Mouse (Mus musculus): ENCODE results near the gene Cdh4. TPM values are rescaled to one million over a fixed set of nuclear protein-coding genes. Genes with fewer than 3 reads are reported as not detected.

The Cdh4 gene
- total RNA-seq, 2 experiments from 2014 or later, result 0.79 to 0.89 TPM

DNA sequence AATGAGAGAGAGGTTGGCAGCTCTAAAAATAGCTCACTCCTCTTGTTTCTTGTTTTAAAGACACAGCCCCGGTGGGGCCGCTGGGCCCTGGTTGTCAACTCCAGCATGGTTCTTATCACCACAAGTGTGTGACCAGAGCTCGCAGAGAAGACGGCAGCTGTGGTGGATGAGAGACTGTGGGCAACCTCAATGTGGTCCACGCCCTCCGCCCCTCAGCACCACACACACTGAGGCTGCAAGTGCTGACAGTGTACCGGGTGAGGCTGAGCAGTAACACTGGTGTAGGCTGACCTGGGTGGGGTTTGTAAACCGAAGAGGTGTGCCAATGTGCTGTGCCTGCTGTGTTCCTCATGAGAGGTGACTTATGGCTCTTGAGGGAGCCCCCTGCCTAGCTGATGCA lies 327.7 kb downstream of the Cdh4 start:
- intact Hi-C loops (cut with DNase I), result no loop called here
- no peak for DNase-seq

DNA sequence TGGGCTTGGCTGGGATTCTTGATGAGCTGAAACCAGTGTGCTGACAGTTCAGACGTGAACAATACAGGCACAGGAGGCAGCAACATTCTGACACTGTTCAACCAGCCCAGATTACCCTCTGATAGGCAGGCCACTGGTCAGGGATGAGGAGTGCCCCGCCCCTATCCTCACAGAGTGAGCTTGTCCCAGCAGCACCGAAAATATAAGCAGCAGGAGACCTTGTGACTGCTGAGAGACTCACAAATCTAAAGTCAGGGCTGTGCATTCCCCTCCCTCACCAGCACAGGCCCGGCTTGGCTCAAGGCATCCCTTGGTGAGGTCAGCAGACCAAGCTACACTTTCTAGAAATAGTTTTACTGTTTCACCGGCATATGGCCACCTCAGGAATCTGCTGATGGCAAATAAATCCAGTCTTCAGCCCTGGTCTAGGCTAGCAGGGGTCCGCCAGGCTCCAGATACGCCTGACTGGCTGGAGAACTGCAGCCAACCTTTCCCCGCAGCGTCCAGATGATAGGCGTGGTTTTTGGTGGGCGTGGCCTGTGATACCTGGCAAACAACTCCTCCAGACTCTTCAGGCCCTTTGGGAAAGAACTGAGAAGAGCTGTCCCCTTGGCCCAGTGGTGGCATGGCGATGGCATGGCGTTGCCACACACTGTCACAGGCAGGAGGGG lies 332.3 kb downstream of the Cdh4 start:
- intact Hi-C loops (cut with DNase I), result no loop called here
- DNase-seq, result no peak

DNA sequence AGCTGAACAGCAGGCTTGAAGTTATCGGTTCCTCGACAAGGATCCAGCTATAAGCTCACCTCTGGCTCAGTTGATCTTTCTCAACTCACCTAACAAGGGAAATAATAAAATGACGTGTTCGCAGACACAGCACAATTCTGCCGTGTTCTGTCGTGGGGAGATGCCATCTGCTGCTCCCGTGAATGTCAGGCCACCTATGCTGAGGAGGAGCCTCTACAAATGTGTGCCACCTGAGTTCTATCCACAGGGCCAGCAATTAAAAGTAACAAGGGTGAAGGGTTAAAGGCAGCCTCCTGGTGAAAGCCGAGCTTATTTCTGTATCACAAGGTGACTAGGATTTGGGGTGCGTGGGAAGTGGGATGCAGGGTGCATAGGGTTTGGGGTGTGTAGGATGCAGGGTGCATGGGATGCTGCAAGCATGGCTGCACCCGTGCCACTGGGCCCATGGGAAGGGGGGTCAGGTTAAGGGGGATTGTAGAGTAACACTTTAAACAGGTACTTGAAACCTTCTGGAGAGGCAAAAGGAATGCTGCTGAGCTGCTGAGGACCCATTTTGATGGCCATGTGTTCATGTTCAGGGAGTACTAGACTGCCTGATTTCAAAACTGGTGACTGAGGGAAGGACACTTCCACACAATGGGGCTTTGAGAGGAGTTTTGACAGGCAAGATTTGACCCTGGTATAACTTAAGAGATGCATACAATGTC lies 333.9 kb downstream of the Cdh4 start:
- no peak for DNase-seq
- intact Hi-C loops (cut with DNase I), result no loop called here

DNA sequence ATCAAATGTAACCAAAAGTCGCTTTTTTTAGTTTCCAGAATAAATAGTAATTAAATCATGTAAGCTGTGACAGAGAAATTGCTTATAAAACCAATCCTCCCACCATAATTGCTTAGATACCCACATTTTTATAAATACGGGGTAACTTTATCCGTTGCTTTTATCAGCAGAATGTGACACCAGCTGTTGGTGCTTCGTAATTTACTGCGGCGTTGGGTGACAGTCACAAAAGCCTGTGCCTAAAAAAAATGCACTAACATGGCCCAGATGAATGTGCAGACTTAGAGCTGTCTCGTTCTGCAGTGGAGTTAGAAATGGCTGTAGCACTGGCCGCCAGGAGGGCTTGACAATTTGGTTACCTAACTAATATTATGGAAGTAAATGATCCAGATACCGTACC lies 337.0 kb downstream of the Cdh4 start:
- DNase-seq, result no peak
- intact Hi-C loops (cut with DNase I), result no loop called here

DNA sequence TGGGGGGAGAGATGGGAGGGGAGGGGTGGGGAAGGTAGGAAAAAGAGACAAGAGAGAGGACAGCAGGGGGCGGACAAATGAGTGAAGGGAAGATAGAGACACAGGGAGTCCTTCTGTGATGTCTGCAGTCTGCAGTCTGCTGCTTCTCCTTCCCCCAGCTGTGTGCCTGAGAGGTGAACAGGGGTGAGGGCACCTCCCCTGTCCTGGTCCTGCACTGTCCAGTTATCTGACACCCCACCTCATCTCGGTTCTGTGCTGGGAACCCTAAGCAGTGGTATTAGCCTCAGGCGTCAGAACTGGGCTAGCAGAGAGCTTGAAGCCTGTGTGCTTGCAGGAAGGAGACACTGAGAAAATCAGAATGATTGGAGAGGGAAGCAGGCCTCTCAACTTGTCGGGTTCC lies 338.7 kb downstream of the Cdh4 start:
- DNase-seq, result no peak
- intact Hi-C loops (cut with DNase I), result no loop called here

DNA sequence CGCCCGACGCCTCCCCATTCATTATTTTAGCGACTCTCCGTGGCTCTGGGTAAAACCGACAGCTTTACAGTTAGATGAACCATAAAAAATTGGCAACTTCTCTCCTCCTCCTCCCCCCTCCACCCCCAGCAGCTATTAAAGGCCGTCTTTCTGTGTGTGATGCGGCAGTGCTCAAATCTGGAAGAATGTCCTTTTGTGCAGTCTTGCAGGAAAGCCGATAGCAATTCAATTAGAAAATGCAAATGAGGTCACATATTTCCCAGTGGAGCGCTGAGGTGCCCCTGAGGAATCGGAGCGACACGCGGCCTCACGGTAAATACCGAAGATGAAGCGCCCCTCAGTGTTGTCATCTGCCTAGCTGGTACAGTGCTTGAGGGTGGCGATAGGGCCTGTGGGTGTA lies 345.0 kb downstream of the Cdh4 start:
- intact Hi-C loops (cut with DNase I), result no loop called here
- DNase-seq, result no peak

DNA sequence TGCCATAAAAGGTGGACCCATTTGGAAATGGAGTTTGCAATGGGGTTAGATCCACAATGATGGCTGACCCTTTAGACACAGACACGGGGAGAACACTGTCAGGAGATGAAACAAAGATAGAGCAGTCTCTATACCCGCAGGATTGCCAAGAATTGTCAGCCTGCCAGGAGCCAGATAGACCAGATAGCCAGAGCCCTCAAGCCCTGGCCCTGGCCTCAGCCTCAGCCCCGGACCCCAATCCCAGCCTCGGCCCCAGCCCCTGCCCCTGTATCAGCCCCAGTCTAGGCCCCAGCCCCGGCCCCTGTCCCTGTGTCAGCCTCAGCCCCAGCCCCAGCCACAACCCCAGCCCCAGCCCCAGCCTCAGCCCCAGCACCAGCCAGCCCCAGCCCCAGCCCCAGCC lies 345.6 kb downstream of the Cdh4 start:
- intact Hi-C loops (cut with DNase I), result no loop called here
- DNase-seq, result no peak

DNA sequence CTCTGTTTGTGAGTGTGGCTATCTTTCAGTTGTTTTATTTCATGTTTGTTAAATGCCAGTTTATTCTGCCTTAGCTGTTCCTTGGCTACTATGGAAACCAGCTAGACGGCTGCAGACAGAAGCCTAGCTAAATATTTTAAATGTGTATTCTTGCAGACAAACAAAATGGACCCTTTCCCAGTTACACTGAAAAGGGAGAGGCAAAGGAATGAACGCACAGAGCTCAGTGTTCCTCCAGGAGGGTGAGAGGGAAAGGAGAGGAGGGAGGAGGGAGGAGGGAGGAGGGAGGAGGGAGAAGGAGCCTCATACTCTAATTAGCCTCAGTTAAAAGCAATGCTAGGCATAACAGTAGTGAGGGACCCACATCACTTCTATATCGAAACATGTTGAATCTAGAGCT lies 348.5 kb downstream of the Cdh4 start:
- intact Hi-C loops (cut with DNase I), result no loop called here
- DNase-seq, result no peak

DNA sequence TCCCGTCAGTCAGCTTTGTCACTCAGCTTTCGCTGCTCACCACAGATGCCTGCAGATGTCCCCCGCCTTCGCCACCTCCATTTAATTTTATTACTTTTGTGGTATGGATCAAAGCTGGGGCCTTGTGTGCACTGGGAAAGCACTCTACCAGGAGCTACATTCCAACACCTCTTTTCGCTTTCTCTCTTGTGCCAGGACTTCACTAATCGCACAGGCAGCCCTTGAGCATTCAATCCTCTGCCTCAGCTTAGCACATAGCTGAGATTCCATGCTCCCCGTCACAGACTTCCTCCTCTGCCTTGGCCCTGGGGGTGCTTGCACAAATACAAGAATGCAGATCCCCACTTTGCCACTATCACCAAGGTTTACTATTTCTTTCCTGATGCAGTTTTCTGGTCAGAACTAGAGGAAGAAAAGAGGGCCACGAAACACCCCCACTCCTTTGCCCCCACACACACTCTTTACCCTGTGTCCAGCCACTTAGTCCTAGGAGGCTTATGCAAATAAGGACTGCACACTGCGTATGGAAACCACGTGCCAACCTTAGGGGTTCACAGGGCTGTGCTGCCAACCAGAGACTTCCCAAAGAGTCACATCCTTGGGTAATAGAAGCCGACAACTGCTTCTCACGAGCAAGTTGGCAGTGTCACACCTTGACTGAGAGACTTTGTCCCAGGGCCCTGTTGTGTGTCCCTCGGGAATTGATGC lies 350.3 kb downstream of the Cdh4 start:
- no peak for DNase-seq
- intact Hi-C loops (cut with DNase I), result no loop called here

DNA sequence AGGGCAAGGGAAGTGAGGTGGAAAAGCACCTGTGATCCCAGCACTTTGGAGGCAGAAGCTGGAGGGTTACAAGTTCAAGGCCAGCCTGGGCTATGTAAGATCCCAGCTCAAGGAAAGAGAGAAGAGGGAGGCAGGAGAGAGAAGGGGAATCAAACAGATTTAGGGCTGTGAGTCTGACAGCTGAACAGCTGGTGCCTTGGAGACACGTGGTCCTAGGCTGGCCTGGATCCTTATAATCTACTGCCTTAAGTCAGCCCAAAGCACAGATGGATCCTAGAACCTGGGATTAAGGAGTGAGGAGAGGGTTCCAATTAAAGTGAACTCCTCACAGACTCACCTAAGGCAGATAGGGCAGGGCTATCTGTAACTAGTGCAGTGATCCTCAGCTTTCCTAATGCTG lies 352.1 kb downstream of the Cdh4 start:
- DNase-seq, result no peak
- intact Hi-C loops (cut with DNase I), result no loop called here

DNA sequence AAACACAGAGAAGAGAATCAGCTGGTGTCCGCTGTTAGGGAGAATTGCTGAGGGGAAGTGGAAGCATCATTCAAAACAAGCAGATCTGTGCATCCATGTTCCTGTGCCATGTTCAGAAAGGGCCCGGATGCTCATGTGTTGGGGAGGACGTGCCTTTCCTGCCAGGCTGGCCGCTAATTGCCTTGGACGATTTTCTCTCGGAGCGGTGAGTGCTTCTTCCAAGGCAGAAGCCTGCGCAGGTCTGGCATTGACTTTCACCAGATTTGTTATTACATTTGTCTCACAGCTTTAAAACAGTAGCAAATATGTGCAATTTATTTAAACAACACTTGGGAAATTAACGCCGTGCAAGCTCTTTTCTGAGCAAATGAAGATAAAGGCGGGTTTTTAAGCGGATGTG lies 353.2 kb downstream of the Cdh4 start:
- intact Hi-C loops (cut with DNase I), result no loop called here
- DNase-seq, result no peak

DNA sequence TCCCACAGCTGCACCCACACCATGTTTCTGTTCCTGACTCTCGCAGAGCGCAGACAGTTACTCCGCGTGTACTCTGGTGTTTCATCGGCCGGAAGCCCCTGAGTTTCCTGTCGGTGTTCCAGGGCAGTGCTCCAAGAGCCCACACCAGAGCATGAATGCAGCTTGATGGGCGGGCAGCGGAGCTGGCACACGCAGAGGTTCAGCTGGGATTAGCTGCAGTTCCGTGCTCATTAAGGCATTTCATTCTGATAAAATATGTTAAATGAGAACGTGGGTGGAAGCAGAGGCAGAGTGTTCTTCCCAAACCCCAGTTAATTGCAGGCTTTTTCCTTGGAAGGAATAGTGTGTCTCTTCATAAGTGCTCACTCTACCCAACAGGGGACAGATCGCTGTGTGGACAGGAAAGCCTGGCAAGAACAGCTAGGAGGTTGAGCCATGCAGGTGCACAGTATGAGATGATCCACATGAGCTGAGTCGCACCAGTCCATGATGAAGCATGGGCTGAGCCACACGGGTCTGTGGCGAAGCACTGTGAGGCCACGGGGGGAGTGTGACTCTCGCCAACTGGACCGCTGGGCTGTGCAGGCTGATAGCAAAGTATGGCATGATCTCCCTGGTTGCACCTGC lies 357.8 kb downstream of the Cdh4 start:
- intact Hi-C loops (cut with DNase I), result no loop called here
- no peak for DNase-seq

DNA sequence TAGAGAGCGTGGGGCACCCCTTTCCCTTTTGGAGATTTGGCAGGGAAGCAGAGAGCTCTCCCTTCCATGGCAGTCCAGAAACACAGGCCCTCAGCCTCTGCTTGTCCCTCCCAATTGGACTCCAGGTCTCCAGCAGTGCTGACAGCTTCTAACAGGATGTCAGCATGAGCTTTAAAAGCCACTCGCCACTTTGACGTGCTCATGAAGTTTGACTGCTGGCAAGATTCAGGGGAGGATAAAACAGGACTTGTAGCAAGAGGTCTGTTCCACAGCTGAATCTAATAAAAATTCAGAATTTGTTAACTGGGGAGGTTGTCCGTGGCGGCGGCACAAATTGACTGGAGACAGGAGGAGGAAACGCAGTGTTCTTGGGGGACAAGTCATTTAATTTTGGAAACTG lies 358.8 kb downstream of the Cdh4 start:
- intact Hi-C loops (cut with DNase I), result no loop called here
- no peak for DNase-seq

DNA sequence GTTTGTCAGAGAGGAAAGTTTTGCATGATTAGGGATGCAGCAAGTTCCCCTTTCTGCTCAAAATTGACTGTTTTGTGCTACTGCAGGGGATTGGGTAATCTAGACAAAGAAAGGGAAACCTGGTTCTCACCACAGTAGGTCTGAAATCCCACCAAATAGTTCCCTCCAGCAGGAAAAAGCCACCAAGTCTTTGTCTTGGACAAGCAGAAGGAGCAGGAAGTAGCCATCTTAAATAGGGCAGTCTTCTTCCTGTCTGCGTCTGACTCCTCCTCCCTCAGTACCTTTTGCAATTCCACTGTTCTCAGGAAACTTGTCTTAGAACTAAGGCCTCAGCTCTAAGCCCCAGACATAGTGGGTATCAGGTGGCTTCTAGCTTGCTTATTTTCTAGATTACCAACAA lies 360.2 kb downstream of the Cdh4 start:
- DNase-seq, result no peak
- intact Hi-C loops (cut with DNase I), result no loop called here

DNA sequence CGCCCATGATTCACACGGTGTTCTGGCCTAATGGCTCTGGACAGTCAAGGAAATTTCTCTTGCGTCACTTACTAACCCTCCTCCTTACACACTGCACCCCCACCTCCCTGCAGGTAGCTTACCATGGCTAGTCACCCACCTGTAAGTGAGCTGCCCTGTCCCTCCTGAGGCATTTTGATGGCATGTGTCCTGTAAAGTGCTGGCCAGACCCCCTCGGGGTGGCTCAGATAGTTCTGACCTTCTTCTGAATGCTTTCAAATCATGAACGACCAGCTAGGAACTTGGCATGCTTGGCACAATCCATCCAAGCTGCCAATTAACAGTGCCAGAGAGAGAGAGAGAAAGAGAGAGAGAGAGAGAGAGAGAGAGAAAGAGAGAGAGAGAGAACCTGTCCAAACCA lies 368.9 kb downstream of the Cdh4 start:
- no peak for DNase-seq
- intact Hi-C loops (cut with DNase I), result no loop called here

DNA sequence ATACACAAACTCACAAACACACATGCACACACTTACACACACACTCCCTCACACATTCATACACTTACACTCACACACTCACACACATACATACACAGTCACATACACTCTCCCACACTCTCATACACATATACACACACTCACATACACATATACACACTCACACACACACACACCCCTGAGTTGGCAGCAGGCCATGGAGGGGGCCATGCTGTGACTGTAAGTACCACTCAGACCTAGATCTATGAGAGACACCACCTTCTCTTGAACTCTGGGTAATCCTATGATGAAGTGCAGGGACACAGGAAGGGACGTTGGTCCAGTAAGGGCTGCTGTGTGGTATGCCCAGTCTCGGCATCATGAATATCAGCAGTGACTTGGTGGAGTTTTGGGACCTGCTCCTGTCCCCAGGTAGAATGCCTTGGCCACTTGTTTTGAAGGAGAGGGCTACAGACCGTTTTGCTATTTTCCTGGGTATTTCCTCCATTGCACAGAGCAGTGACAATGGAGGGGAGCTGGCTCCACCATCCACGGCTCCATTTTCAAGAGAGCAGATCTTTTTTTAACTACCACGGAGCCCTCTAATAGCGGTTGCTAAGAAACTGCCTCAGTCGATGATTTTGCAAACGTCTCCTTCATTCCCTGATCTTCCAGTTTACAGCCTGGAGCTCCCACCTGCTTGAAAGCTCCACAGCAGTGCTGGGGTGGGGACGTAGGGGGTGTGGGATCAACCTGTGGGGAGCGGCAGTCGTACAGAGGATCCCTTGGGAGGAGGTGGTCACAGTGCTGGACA lies 371.0 kb downstream of the Cdh4 start:
- intact Hi-C loops (cut with DNase I), result no loop called here
- DNase-seq, result no peak

DNA sequence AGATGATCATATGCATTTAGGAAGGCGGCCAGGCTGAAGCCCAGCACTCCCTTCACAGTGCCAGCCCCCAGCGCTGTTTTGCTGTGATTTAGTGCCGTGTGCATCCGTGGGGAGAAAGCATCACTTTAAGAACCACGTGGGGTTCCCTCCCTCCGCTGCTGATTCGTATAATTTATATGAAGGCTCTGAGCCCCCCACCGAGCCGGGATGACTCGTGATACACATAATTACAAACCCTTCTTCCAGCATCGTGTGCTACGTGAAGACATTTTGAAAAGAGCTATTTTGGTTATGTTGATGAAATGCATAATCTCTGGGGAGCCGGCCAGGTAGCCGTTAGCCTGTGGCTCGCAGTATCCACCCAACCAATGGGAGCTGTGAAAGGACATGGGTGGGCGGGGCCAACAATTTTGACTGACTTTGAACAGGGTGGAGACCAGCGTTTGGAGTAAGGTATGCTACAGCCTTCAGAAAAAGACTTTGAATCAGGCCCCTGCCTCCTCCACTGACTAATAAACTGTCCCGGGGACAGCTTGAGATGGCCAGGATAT lies 382.6 kb downstream of the Cdh4 start:
- DNase-seq, result no peak
- intact Hi-C loops (cut with DNase I), result no loop called here

DNA sequence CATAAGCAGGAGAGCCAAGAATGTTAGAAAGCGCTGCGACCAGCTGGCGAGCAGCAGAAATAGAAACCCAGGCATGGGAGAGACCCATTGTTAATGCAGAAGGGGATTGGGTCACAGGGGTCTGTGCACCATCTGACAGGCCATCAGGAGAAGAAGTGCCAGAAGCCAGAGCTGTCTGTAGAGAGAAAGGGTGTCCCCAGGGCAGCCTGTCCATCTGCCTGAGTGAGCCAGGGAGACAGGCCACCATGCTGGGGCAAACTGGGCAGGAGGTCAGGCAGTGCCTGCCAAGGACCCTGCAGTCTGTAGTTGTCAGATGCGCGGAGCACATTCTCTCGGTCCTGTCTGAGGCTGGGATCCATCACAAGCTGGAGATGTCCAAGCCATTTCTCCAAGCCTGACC lies 386.7 kb downstream of the Cdh4 start:
- no peak for DNase-seq
- intact Hi-C loops (cut with DNase I), result no loop called here

DNA sequence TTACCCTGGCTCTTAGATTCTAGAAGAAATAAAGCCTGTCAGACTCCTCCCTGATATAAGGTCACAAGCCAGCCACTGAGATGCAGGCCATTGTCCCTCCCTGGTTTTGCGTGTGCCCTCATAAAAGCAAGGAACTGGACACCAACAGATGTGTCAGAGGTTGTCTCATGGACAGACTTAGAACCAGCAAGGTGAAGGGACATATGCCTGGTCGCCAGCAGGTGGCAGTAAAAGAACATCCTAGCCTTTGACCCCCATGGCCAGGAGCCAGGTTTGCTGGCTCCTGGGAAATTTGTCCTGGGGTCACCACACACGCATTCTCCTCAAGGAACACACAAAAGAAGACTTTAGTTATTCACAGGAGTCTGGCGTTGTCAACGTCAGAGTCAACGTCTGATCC lies 387.7 kb downstream of the Cdh4 start:
- peak; percentile 2 to 9 for DNase-seq
- intact Hi-C loops (cut with DNase I), result loop anchor here (1.0 kb wide), 1 partner anchor 42 kb away; no protein-coding TSS in a partner anchor

DNA sequence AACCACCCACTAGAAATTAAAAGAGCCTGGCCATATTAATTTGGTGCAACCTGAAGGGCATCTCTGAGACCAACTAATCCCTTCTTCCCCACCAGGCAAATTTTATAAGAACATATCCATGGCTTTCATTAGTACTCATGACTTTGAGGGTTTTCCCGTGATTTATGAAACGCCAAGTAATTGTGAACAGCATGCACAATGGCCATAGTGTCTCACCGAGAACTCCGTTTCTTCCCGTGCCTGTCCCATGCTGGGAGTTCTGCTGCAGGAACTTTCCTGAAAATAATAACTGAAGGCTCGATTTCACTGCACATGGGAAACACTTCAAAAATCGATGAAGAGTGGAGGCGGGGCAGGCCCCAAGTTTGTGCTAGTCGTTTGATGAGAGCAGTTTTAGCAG lies 392.7 kb downstream of the Cdh4 start:
- intact Hi-C loops (cut with DNase I), result no loop called here
- DNase-seq, result no peak

DNA sequence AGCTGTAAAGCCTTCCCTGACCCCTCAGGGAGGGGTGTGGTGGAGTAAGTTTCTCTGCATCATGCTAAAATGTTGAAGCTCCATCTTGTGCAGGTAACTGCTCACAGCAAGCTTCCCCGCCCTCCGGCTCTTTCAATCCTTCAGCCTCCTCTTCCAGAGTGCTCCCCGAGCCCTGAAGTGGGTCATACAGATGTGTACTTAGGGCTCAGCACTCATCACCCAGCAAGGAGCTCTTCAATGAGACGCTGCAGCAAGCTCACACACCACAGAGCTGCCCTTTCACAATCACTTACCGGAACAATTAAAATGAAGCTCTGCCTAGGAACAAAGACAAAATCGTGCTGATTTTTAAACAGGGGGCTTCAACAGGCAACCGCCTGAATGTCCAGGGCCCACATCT lies 393.3 kb downstream of the Cdh4 start:
- DNase-seq, result no peak
- intact Hi-C loops (cut with DNase I), result no loop called here

Measured in heart, postnatal 36 days (tissue).